Mouse (Mus musculus) CH12.LX (cell line): ENCODE measurements around the gene Taco1. TPM values are rescaled to one million over a fixed set of nuclear protein-coding genes. Genes with fewer than 3 reads are reported as not detected.
A peak's percentile ranks its signal among the peaks of the same experiment; 100 is the strongest.

Experiments
- DNase-seq: peaks from one replicate; pipeline ENCODE4 v3.0.0-alpha.2; 2013; ENCODE audit errors: extremely low read depth
- H3K27ac ChIP-seq: 2 replicates; pipeline ENCODE4 v1.5.1; 2012; ENCODE audit warnings: low read depth, mild to moderate bottlenecking, control low read depth, moderate library complexity; ENCODE audit not compliant: insufficient read depth
- H3K27me3 ChIP-seq: replicated peaks from 2 replicates; pipeline ENCODE3; 2012; ENCODE audit warnings: inconsistent platforms
- H3K36me3 ChIP-seq, 2 experiments: replicated peaks in 1 of 2; 2 replicates each; pipeline versions ENCODE3 to v1.6.1; 2012; ENCODE audit warnings: inconsistent platforms in 1 of 2, low read length in 1 of 2, mild to moderate bottlenecking in 1 of 2, mixed read lengths in 1 of 2, moderate library complexity in 1 of 2; ENCODE audit not compliant: control insufficient read depth in 1 of 2, insufficient read depth in 1 of 2
- H3K4me1 ChIP-seq, 2 experiments: 2 replicates each; pipeline ENCODE4 v1.6.1; 2012; ENCODE audit warnings: inconsistent platforms in 1 of 2, moderate library complexity in 1 of 2; ENCODE audit not compliant: insufficient read depth in 2 of 2, control insufficient read depth in 1 of 2
- H3K4me2 ChIP-seq: 2 replicates; pipeline ENCODE4 v1.6.1; 2012; ENCODE audit warnings: low read depth, mild to moderate bottlenecking, control low read depth; ENCODE audit not compliant: poor library complexity, insufficient read depth, severe bottlenecking
- H3K4me3 ChIP-seq, 3 experiments: fragments of 150-350 bp in 1 of 3; sonication (generic) in 1 of 3; replicated peaks in 1 of 3; 2 replicates each; pipeline versions ENCODE3 to v1.5.1; 2011 to 2012; ENCODE audit warnings: low read depth in 2 of 3, low read length in 2 of 3, mild to moderate bottlenecking in 2 of 3, moderate library complexity in 2 of 3, control low read depth in 1 of 3, improper control_type of control experiment in 1 of 3, inconsistent platforms in 1 of 3, mixed read lengths in 1 of 3; ENCODE audit not compliant: poor library complexity in 1 of 3
- H3K79me2 ChIP-seq: replicated peaks from 2 replicates; pipeline ENCODE4 v1.6.1; 2012; ENCODE audit warnings: mild to moderate bottlenecking, moderate library complexity; ENCODE audit not compliant: control insufficient read depth, poor library complexity, insufficient read depth, severe bottlenecking; ENCODE audit errors: extremely low read depth
- H3K9ac ChIP-seq: 2 replicates; pipeline ENCODE4 v1.6.1; 2012; ENCODE audit warnings: low read depth, mild to moderate bottlenecking, control low read depth, moderate library complexity; ENCODE audit not compliant: insufficient read depth
- H3K9me3 ChIP-seq: replicated peaks from 2 replicates; pipeline ENCODE3; 2012; ENCODE audit warnings: low read length, inconsistent platforms, mixed read lengths
- BHLHE40 ChIP-seq: IDR thresholded peaks from 2 replicates; pipeline ENCODE4 v1.6.1; 2011; ENCODE audit warnings: mild to moderate bottlenecking, low read depth, low read length, improper control_type of control experiment
- CHD1 ChIP-seq: IDR thresholded peaks from 2 replicates; pipeline ENCODE4 v1.6.1; 2012; ENCODE audit warnings: low read depth, low read length, improper control_type of control experiment, inconsistent platforms
- E2F4 ChIP-seq: IDR thresholded peaks from 2 replicates; pipeline ENCODE4 v1.6.1; 2011; ENCODE audit warnings: low read depth, low read length, improper control_type of control experiment; ENCODE audit not compliant: insufficient replicate concordance
- ELF1 ChIP-seq: IDR thresholded peaks from 2 replicates; pipeline ENCODE4 v1.6.1; 2014; ENCODE audit warnings: low read depth, mild to moderate bottlenecking, inconsistent platforms, low read length, improper control_type of control experiment
- EP300 ChIP-seq: IDR thresholded peaks from 2 replicates; pipeline ENCODE4 v1.6.1; 2011; ENCODE audit warnings: low read length, improper control_type of control experiment
- GABPA ChIP-seq: IDR thresholded peaks from 2 replicates; pipeline ENCODE4 v1.6.1; 2012; ENCODE audit warnings: low read depth, low read length, improper control_type of control experiment, inconsistent platforms; ENCODE audit not compliant: insufficient replicate concordance
- JUND ChIP-seq: conservative IDR thresholded peaks from 2 replicates; pipeline ENCODE4 v1.6.1; 2011; ENCODE audit warnings: low read depth, low read length, improper control_type of control experiment
- KAT2A ChIP-seq: IDR thresholded peaks from 2 replicates; pipeline ENCODE4 v1.6.1; 2012; ENCODE audit warnings: low read length, improper control_type of control experiment, inconsistent platforms; ENCODE audit not compliant: insufficient replicate concordance
- MAFK ChIP-seq: IDR thresholded peaks from 2 replicates; pipeline ENCODE4 v1.6.1; 2011; ENCODE audit warnings: low read length, improper control_type of control experiment; ENCODE audit not compliant: insufficient replicate concordance
- MAX ChIP-seq: IDR thresholded peaks from 2 replicates; pipeline ENCODE4 v1.6.1; 2011; ENCODE audit warnings: low read length, improper control_type of control experiment
- MEF2A ChIP-seq: IDR thresholded peaks from 2 replicates; pipeline ENCODE4 v1.6.1; 2014; ENCODE audit warnings: low read depth, mild to moderate bottlenecking, inconsistent platforms, low read length, improper control_type of control experiment, borderline replicate concordance
- MYC ChIP-seq: IDR thresholded peaks from 2 replicates; pipeline ENCODE4 v1.6.1; 2011; ENCODE audit warnings: low read depth, mild to moderate bottlenecking, improper control_type of control experiment, low read length
- NELFE ChIP-seq: IDR thresholded peaks from 2 replicates; pipeline ENCODE4 v1.6.1; 2011; ENCODE audit warnings: low read depth, low read length, improper control_type of control experiment
- PAX5 ChIP-seq: IDR thresholded peaks from 2 replicates; pipeline ENCODE4 v1.6.1; 2012; ENCODE audit warnings: low read length, inconsistent platforms, mixed read lengths
- POLR2A ChIP-seq: IDR thresholded peaks from 2 replicates; pipeline ENCODE4 v1.6.1; 2011; ENCODE audit warnings: low read depth, mild to moderate bottlenecking, improper control_type of control experiment, low read length
- POLR2AphosphoS2 ChIP-seq: IDR thresholded peaks from 2 replicates; pipeline ENCODE4 v1.6.1; 2011; ENCODE audit warnings: low read depth, low read length, improper control_type of control experiment
- SIN3A ChIP-seq: IDR thresholded peaks from 2 replicates; pipeline ENCODE4 v1.6.1; 2012; ENCODE audit warnings: low read length, improper control_type of control experiment, inconsistent platforms
- TCF12 ChIP-seq: IDR thresholded peaks from 2 replicates; pipeline ENCODE4 v1.6.1; 2014; ENCODE audit warnings: low read depth, mild to moderate bottlenecking, inconsistent platforms, low read length, improper control_type of control experiment
- USF1 ChIP-seq: IDR thresholded peaks from 2 replicates; pipeline ENCODE4 v1.6.1; 2014; ENCODE audit warnings: low read depth, mild to moderate bottlenecking, inconsistent platforms, low read length, improper control_type of control experiment
- USF2 ChIP-seq: conservative IDR thresholded peaks from 2 replicates; pipeline ENCODE4 v1.6.1; 2011; ENCODE audit warnings: low read depth, low read length, improper control_type of control experiment
- ZMIZ1 ChIP-seq: IDR thresholded peaks from 2 replicates; pipeline ENCODE4 v1.6.1; 2012; ENCODE audit warnings: low read depth, mild to moderate bottlenecking, inconsistent platforms, low read length, improper control_type of control experiment
- ZNF384 ChIP-seq: IDR thresholded peaks from 2 replicates; pipeline ENCODE4 v1.6.1; 2012; ENCODE audit warnings: low read depth, low read length, improper control_type of control experiment, inconsistent platforms
- dilution Hi-C: fragments of 300-500 bp; cut with MboI; formaldehyde crosslinking; loops from 2 replicates; pipeline ENCODE4 v1.14.3; 2020; ENCODE audit warnings: low sequenced_read_pairs; ENCODE audit not compliant: extremely low pct_unique_long_range_greater_than_20kb, extremely low pct_ligation_motif_present
- in situ Hi-C: fragments of 300-500 bp; cut with MboI; formaldehyde crosslinking; loops from 3 replicates; pipeline ENCODE4 v1.14.3; 2019; ENCODE audit warnings: low sequenced_read_pairs, low pct_ligation_motif_present, low pct_unique_long_range_greater_than_20kb, mixed read lengths
- polyA plus RNA-seq: library from polyadenylated mRNA; unstranded; fragments of >175 nt; gene quantifications from 2 replicates; pipeline ENCODE4 v1.2.1, GENCODE M21; 2012; ENCODE audit warnings: low read depth; ENCODE audit not compliant: insufficient read length
- total RNA-seq, 2 experiments: library from RNA; depleted of rRNA; stranded (reverse); fragments of 300-350 nt in 1 of 2; fragments of >200 nt in 1 of 2; gene quantifications; 2 replicates each; pipeline ENCODE4 v1.2.3; 2012 to 2014

Taco1 gene
- total and polyA plus RNA-seq, 3 experiments = 30.8 to 35.8 (median 32.6) TPM

GRCm38 (mm10) chr11:106061311-106061710 is 4.5 kb upstream of the Taco1 start:
- dilution Hi-C loops (loop anchor here (25.0 kb wide), 1 partner anchor 124 kb away; no protein-coding TSS in a partner anchor), in situ Hi-C loops (no loop called here)
- H3K79me2 ChIP-seq = no peaks in the 10 kb centered on the region
- peaks cover 27 to 49% of the 10 kb centered on the region in 2 experiments for H3K36me3 ChIP-seq
- H3K4me1 ChIP-seq = peaks cover 0 to 7% of the 10 kb centered on the region in 2 experiments; a peak in 2 of 4 replicates
- no peaks in the 10 kb centered on the region for H3K27me3 ChIP-seq
- no peak overlapping the region for H3K9ac ChIP-seq
- no peak for DNase-seq
- no peak overlapping the region for H3K4me2 ChIP-seq
- H3K27ac ChIP-seq = no peak overlapping the region
- H3K4me3 ChIP-seq = no peak overlapping the region
- TF ChIP-seq KAT2A = no peak
- TF ChIP-seq POLR2AphosphoS2 = no peak
- no peaks in the 10 kb centered on the region for H3K9me3 ChIP-seq

- peaks cover 5 to 35% of the 10 kb centered on the region in 2 experiments for H3K36me3 ChIP-seq
- H3K27me3 ChIP-seq = no peaks in the 10 kb centered on the region
- H3K4me3 ChIP-seq = no peak overlapping the region
- TF ChIP-seq JUND = no peak
- no peak for TF ChIP-seq TCF12
- no peak for TF ChIP-seq EP300
- no peak for TF ChIP-seq MEF2A
- TF ChIP-seq MAX = no peak
- TF ChIP-seq KAT2A = no peak
- no peak for DNase-seq
- no peak overlapping the region for H3K4me2 ChIP-seq
- in situ Hi-C loops = no loop called here
- peaks cover 7 to 21% of the 10 kb centered on the region in 2 experiments for H3K4me1 ChIP-seq
- no peaks in the 10 kb centered on the region for H3K79me2 ChIP-seq
- H3K27ac ChIP-seq = no peak overlapping the region
- H3K9ac ChIP-seq = no peak overlapping the region
- dilution Hi-C loops = loop anchor here (25.0 kb wide), 1 partner anchor 126 kb away; no protein-coding TSS in a partner anchor
- H3K9me3 ChIP-seq = no peaks in the 10 kb centered on the region
Measured at GRCm38 (mm10) chr11:106063756-106064155, 2.1 kb upstream of the Taco1 start.

- H3K4me3 ChIP-seq = peak overlapping the region; percentile 37 to 89 (median 86)
- peaks cover 7 to 21% of the 10 kb centered on the region in 2 experiments for H3K4me1 ChIP-seq
- H3K27ac ChIP-seq = no peak overlapping the region
- peak overlapping the region; percentile 17; the same call in 1 of the 2 replicates for H3K9ac ChIP-seq
- H3K79me2 ChIP-seq = no peaks in the 10 kb centered on the region
- peak overlapping the region; percentile 72 for H3K4me2 ChIP-seq
- TF ChIP-seq SIN3A = no peak
- no peak for TF ChIP-seq NELFE
- TF ChIP-seq EP300 = peak; percentile 42; the same call in 1 of the 2 replicates
- TF ChIP-seq USF2 = peak; percentile 21; the same call in 1 of the 2 replicates
- no peak for TF ChIP-seq MAFK
- no peak for TF ChIP-seq CHD1
- TF ChIP-seq BHLHE40 = no peak
- TF ChIP-seq GABPA = no peak
- peak; percentile 69; the same call in 1 of the 2 replicates for TF ChIP-seq ZNF384
- TF ChIP-seq E2F4 = no peak
- TF ChIP-seq USF1 = no peak
- TF ChIP-seq POLR2A = no peak
- TF ChIP-seq PAX5 = no peak
- TF ChIP-seq ELF1 = no peak
- no peak for TF ChIP-seq KAT2A
- peak; percentile 82 for TF ChIP-seq JUND
- TF ChIP-seq ZMIZ1 = no peak
- TF ChIP-seq MYC = no peak
- H3K36me3 ChIP-seq = peaks cover 2 to 30% of the 10 kb centered on the region in 2 experiments
- H3K27me3 ChIP-seq = no peaks in the 10 kb centered on the region
- no peak for DNase-seq
- in situ Hi-C loops = no loop called here
- dilution Hi-C loops = loop anchor here (25.0 kb wide), 1 partner anchor 128 kb away; no protein-coding TSS in a partner anchor
- no peaks in the 10 kb centered on the region for H3K9me3 ChIP-seq
Measured at GRCm38 (mm10) chr11:106065073-106065922, 563 bp upstream of the Taco1 start.
